Comparison of ENCODE assay signal across 26 mouse cellular contexts in genomic region chr11:35780336-35780735, GRCm38 (mm10). TPM values are rescaled to one million over a fixed set of nuclear protein-coding genes. Genes with fewer than 3 reads are reported as not detected.
"Had no signal": no experiment of that assay in that cellular context is flagged by ENCODE, and none has a peak within 500 bp of the region (broad histone marks: within the 10 kb centered on the region; RNA-seq: fewer than 3 reads in every experiment).

No protein-coding gene starts in this region.

- H3K27me3 ChIP-seq: intestine, embryonic 15.5 days; kidney, embryonic 15.5 days; limb, embryonic 12.5 days; limb, embryonic 15.5 days; midbrain, embryonic 13.5 days; neural tube, embryonic 12.5 days; neural tube, embryonic 15.5 days had no signal

- H3K4me3 ChIP-seq: intestine, embryonic 15.5 days; kidney, embryonic 15.5 days; limb, embryonic 12.5 days; limb, embryonic 15.5 days; midbrain, embryonic 13.5 days; neural tube, embryonic 12.5 days; neural tube, embryonic 15.5 days had no signal

- H3K4me1 ChIP-seq: intestine, embryonic 15.5 days; kidney, embryonic 15.5 days; limb, embryonic 12.5 days; limb, embryonic 15.5 days; midbrain, embryonic 13.5 days; neural tube, embryonic 12.5 days had no signal

- H3K9ac ChIP-seq: intestine, embryonic 15.5 days; kidney, embryonic 15.5 days; limb, embryonic 12.5 days; limb, embryonic 15.5 days; liver, embryonic 14.5 days; liver, postnatal 0 days; lung, embryonic 14.5 days; midbrain, embryonic 13.5 days; neural tube, embryonic 12.5 days; neural tube, embryonic 15.5 days had no signal

- DNase-seq: kidney, adult 11 months; kidney, adult 8-10 months; kidney, postnatal 10 days; left cerebral cortex, postnatal 4 days; liver, postnatal 0 days; lung, embryonic 14.5 days; lung, postnatal 4 days; right cerebral cortex, adult 18-20 months; right cerebral cortex, postnatal 14 days; right cerebral cortex, postnatal 4 days; thymus, adult 2 months; thymus, postnatal 25 days had no signal

- H3K27ac ChIP-seq: intestine, embryonic 15.5 days; kidney, embryonic 15.5 days; limb, embryonic 12.5 days; limb, embryonic 15.5 days; liver, embryonic 14.5 days; midbrain, embryonic 13.5 days; neural tube, embryonic 12.5 days; neural tube, embryonic 15.5 days; stomach, postnatal 0 days had no signal

RNA-seq across cellular contexts. Expression of gene Fbll1, which starts 18.3 kb away (rescaled TPM):
- total RNA-seq: megakaryocyte progenitor cell, adult 5-6 weeks; megakaryocyte-erythroid progenitor cell, adult 5-6 weeks had no signal
- polyA plus RNA-seq: limb, embryonic 12.5 days; liver, embryonic 11.5 days; liver, embryonic 14.5 days; liver, postnatal 0 days; lung, embryonic 14.5 days; lung, postnatal 0 days; urinary bladder, adult 2 months had no signal
